Mouse (Mus musculus): ENCODE results near the gene Lig1.
"Not testable (repeated sequence)": the region's sequence is repeated elsewhere in the genome, so short reads cannot be mapped to it uniquely, and the experiment has no call there.

Gene Lig1

DNA sequence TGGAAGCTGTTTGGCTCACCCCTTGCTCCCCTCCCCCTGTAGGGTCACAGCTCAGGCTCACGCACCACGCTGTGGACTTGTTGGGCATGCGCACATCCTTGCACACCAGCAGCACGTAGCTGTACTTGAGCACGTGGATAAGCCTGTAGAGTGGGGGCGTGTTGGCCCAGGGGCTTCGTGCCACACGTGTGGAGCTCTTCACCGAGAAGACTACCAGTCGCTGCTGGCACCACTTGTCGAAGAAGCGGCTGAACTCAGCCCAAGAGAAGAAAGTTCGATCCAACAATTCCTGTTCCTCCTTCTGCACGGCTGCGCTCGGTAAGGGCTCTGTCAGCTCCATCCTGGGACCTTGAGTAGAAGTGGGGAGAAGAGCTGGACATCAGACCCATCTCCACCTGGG is at the start of gene Lig1:
TSS of gene Lig1 (plus strand) at position 203 of the 400 bp plus-strand sequence.
- DNase-seq (ENCODE audit: low spot score): no peak

DNA sequence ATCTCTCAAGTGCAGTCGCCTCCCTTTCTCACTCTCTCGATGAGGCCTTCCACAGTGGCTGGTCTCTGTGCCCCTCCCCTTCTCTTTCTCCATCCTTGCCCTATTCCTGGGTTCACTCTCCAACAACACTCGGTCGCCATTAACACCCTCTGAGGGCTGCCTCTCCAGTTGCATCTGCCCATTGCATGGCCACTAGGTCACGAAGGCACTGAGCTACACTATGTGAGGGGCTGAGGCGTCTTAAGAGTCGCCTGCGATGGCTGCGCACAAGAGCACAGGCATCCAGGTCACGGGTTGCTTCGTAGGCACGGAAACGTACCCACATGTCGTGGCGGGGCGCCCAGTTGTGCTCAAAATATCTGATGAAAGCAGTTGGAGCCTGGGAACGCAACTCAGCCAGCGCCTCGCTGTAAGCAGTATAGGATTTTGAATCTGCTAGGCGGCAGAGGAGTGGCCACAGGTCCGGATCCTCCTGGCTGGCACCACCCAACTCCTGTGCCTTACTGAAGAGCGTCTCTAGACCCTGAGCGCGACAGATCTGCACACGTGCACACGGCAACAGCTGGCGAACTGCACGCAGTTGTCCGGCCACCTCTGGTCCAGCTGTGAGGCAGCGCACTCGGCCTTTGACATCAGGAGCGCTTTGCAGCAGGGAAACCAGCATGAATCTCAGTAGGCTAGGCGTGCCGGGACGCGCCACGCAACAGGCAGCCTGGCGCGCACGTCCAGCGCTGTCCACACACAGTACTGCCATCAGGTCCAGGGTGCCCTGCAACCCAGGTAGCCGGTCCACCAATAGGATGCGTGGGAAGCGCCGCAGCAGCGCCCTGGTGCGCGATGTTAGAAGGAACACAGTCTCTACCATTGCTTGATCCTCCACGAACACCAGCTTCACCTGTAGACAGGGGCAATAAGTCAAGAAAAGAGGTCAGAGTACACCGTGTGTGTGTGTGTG is 16.1 kb upstream of the Lig1 start:
- DNase-seq (ENCODE audit: low spot score): no peak

GRCm38 (mm10) chr7:13263851-13264250 is 13.2 kb upstream of the Lig1 start:
- no peak for DNase-seq (ENCODE audit: low spot score)

DNA sequence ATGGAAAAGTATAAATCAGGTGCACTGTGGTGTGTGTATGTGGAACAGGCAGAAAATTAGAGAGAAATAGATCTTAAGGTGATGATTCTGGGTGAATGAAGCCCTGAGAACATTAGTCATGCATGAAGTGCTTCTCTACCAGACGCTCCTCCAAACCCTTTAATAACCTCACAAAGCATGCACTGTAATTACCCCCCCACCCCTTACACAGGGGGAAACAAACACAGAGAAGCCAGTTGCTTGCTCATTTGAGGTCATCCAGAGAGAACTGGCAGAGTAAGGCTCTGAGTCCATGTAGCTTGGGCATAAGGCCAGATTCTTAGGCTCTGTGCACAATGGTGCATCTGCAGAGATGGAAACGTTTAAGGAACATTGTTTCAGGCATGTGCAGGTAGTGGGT is 12.7 kb upstream of the Lig1 start:
- no peak for DNase-seq (ENCODE audit: low spot score)

GRCm38 (mm10) chr7:13268749-13269260 is 8.3 kb upstream of the Lig1 start:
- no peak for DNase-seq (ENCODE audit: low spot score)

DNA sequence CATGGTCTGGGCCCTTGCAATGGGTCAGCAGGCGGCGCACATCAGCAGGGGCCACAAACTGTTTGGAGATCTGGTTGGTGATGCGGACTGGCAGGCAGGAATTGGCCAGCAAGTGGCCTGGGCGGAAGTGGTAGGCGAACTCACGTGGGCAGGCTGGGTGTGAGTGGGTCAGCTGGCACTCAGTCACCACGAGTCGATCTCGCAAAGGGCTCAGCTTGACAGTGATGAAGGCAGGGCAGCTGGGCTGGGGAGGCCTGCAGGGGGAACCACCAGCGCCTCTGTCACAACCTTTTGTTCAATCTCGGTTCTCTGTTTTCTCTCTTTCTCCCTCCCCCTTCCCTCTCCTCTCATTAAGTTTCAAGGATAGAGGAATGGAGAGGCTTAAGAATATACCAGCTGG is 7.7 kb upstream of the Lig1 start:
- no peak for DNase-seq (ENCODE audit: low spot score)

DNA sequence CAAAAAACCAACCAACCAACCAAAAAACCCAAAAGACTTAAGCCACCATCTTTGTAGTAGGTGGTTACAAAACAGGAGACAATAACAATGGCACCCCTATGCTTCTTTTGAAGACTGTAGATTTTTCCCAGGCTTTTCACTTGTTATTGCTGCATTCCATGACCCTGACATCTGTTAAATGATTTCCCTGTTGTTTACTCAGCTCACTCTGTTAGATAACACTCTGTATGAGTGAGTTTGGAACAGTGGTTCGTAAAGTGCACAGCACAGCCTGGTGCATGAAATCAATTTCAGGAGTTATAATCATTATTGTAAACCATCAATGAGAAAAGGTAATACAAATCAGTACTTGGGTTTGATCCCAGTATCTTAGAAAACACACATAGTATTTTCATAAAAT is 5.4 kb upstream of the Lig1 start:
- no peak for DNase-seq (ENCODE audit: low spot score)

DNA sequence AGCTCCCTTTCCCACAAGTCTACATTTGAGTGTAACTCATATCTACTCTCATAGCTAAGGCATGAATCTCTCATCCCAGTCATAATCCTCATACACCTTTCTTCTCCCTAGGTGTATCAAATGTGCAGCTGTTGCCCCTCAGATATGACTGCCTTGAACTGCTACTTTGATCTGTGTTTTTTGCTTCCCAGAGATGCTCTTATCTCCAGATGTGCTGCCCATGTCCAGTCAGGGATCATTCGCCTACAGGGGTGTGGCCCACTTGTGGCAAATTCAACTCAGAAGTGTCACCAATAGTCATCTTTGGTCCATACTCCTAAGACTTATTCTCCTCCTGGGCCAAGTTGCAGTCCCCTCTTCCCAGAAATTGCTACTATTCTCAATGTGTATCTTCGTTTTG is 750 bp downstream of the Lig1 start:
- DNase-seq (ENCODE audit: low spot score): no peak

DNA sequence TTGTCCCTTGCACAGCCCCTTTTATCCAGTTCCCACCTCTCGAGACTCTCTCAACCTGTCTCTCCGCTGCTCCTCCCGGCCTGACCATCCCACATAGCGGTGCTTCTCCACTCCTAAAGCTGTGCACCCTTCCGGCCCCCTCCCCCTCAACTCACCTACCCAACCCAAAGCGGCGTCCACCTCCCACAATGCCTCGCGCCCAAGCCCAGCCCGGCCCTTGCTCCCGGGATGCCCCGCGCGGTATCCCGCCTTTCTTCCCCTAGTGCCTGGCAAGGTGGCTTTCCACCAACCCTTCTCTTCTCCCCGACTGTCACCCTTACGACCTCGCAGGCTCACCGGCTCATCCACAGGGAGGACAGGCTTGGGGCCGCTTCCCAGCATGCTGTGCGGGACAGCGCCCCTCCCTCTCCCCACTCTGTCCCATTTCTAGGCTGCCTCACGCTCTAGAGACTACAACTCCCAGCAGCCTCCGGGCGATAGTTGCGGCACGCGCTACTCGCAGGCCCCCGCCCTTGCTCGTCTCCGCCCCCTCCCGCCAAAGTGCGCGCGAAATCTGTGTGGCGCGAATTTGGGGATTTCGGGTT is 1.3 kb downstream of the Lig1 start, which contains the start of gene Zswim9:
TSS of gene Zswim9 (minus strand) at position 414 of the 584 bp plus-strand sequence.
- peak; percentile 93 for DNase-seq (ENCODE audit: low spot score)

DNA sequence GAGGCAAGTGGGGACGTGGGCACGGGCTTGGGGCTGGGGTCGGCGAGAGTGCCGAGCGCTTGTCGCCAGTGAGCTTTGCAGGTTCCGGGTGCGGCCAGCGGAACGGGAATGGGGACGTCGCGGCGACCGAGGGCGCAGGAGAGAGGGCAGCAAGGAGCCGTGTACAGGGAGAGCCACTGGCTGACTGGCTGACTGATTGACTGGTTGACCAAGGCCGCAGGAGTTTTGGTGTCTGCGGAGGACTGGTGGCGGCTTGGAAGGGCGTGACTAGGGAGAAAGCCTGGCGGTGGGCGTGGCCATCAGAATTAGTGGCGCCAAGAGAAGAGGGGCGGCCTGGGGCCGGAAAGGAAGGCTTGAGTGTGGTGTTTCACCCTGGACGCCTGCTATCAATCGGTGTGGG is 1.9 kb downstream of the Lig1 start:
- DNase-seq (ENCODE audit: low spot score): not testable (repeated sequence)

DNA sequence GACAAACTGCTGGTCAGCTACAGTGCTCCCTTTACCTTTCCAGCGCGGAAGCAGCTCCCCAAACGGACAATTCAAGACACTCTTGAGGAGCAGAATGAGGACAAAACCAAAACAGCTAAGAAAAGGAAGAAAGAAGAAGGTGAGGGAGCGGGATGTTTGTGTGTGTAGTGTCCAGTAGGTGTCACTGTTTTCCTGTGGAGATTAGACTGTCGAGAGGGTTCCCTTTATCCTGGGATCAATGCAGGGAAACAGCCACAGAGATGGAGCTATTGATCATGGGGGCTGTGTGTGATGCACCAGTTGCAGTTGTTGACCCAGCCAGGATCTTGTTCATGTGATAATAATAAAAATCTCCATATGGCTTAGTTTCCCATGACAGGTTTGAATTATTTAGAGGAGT is 11.5 kb downstream of the Lig1 start:
- no peak for DNase-seq (ENCODE audit: low spot score)

- DNase-seq (ENCODE audit: low spot score): no peak
Observed at GRCm38 (mm10) chr7:13290041-13290675, 13.1 kb downstream of the Lig1 start.

DNA sequence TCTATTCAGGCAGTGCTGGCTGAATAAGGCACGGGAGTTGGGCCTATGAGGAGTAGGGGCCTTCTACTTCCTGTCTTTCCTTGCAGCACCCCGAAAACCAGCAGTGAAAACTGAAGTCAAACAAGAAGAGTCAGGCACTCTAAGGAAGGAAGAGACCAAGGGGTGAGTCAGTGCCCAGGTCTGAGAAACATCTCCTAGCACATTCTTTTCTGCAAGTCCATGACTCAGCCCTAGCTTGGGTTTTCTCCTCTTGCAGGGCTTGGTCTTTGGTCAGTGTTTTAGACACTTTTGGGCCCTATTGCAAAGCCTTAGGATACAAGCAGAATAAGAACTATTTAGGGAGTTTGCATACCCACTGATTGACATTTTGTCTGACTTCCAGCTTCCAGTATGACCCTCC is 14.3 kb downstream of the Lig1 start:
- DNase-seq (ENCODE audit: low spot score): no peak

- peak; percentile 24 for DNase-seq (ENCODE audit: low spot score)
Observed at GRCm38 (mm10) chr7:13293878-13294855, 17.1 kb downstream of the Lig1 start.

GRCm38 (mm10) chr7:13295256-13295655 is 18.2 kb downstream of the Lig1 start:
- no peak for DNase-seq (ENCODE audit: low spot score)

DNA sequence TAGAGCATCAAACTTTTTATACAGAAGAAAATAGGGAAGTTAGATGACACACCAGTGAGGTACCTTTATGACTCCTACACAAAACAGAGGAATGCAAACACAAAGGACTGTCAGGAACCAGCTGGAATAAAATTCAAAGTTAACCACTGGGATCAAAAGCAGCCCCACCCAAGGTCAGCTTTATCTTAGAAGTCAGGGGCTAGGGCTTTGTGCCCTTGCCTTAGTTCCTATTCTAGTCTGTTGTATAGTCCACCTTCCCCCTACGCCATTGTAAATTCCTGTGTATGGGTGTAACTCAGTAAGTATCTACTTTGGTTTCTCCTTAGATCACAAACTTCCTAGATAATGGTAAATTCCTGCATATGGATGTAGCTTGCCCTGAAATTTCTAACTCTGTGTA is 20.6 kb downstream of the Lig1 start:
- DNase-seq (ENCODE audit: low spot score): no peak

DNA sequence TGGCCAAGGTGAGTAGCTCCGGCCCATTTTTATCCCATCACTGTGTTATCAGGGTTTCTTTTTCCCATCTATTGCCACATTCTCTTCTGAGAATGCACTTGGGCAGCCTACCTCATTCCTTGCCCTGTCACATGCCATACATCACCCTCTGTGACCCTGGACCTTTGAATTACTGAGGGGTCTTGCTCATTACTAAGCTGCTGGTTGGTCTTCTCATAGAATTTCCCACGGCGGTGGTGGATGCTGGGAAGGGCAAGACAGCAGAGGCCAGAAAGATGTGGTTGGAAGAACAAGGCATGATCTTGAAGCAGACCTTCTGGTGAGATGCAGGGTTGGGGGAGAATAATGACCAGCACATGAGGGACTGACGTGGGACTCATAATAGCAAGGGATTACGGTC is 21.7 kb downstream of the Lig1 start:
- DNase-seq (ENCODE audit: low spot score): no peak

DNA sequence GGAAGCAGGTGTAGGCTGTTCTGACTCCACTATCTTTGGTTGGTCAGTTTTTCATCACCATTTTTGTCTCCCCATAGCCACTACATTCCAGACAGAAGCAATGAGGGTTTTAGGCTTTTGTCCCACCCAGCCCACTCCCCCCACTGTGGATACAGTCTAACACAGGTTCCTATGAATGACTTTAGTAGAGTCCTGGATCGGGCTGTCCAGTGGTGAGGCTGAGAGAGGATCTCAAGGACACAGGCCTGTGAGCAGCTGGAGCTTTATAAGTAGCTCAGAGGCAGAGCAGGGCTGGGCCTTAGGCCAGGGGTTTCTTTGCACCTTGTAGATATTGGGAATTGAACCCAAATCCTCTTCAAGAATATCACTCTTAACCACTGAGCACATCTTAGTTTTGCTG is 24.6 kb downstream of the Lig1 start:
- no peak for DNase-seq (ENCODE audit: low spot score)

GRCm38 (mm10) chr7:13302780-13303179 is 25.7 kb downstream of the Lig1 start:
- no peak for DNase-seq (ENCODE audit: low spot score)

- DNase-seq (ENCODE audit: low spot score): no peak
Observed at GRCm38 (mm10) chr7:13303372-13303771, 26.3 kb downstream of the Lig1 start.

DNA sequence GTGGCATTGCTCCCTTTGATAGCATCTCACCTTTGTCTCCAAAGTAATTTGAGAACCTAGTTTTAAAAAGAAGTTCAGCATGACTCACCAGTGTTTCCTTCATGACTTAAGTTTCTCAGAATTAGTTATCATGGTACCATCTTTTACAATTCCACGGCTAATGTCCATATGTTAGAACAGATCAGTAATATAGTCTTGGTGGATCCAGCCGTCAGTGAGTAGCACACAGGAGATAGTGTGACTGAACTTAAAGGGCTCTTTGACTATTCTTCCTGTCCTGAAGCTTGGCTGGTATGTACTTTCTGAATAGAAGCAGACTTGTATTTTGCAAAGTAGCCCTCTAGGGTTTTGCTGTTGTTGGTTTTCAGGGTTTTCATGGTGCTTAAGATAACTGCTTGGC is 32.3 kb downstream of the Lig1 start:
- no peak for DNase-seq (ENCODE audit: low spot score)
